Mouse (Mus musculus): ENCODE results near the gene Plekho2. TPM values are rescaled to one million over a fixed set of nuclear protein-coding genes. Genes with fewer than 3 reads are reported as not detected.

Gene Plekho2
- polyA plus RNA-seq, 1 experiment from 2014 or later, result 10.2 TPM

GRCm38 (mm10) chr9:65519807-65520504 is 59.9 kb downstream of the Plekho2 start, which contains the start of gene Ankdd1a:
Gene Ankdd1a (minus strand): TSS chr9:65520193.
- ATAC-seq (ENCODE audit: low FRiP score) (peak; percentile 67; the same call in 1 of the 2 replicates), DNase-seq (ENCODE audit: low spot score) (peak; percentile 61)
- H3K27ac ChIP-seq (ENCODE audit: low read depth, low read length), result no peak within 1 kb of the TSS
- H3K4me2 ChIP-seq (replicated peaks; ENCODE audit: low read depth, low read length), result peak within 1 kb of the TSS; percentile 53
- WGBS, result 12% methylated on average over 18 of the region's 25 CpGs
- H3K4me1 ChIP-seq (replicated peaks; ENCODE audit: control insufficient read depth, insufficient read depth, low read length), result no peaks in the 10 kb centered on the region
- no peaks in the 10 kb centered on the region for H3K36me3 ChIP-seq (ENCODE audit: control insufficient read depth, insufficient read depth, low read length)
- peak within 1 kb of the TSS; percentile 19 for H3K4me3 ChIP-seq (ENCODE audit: low read depth, low read length)
- H3K9me3 ChIP-seq (ENCODE audit: control insufficient read depth, low read length), result no peaks in the 10 kb centered on the region
- H3K9ac ChIP-seq (ENCODE audit: low read depth, low read length), result peak within 1 kb of the TSS; percentile 49; the same call in 1 of the 2 replicates
- no peaks in the 10 kb centered on the region for H3K27me3 ChIP-seq (ENCODE audit: control insufficient read depth, insufficient read depth, low read length)

GRCm38 (mm10) chr9:65514851-65515261 is 65.0 kb downstream of the Plekho2 start:
- no peak overlapping the region for H3K27ac ChIP-seq (ENCODE audit: low read depth, low read length)
- 60% methylated on average over 3 of the region's 3 CpGs for WGBS
- no peaks in the 10 kb centered on the region for H3K4me1 ChIP-seq (replicated peaks; ENCODE audit: control insufficient read depth, insufficient read depth, low read length)
- DNase-seq (ENCODE audit: low spot score), result no peak
- no peak for ATAC-seq (ENCODE audit: low FRiP score)
- H3K27me3 ChIP-seq (ENCODE audit: control insufficient read depth, insufficient read depth, low read length), result no peaks in the 10 kb centered on the region
- no peaks in the 10 kb centered on the region for H3K36me3 ChIP-seq (ENCODE audit: control insufficient read depth, insufficient read depth, low read length)
- H3K4me3 ChIP-seq (ENCODE audit: low read depth, low read length), result no peak overlapping the region
- no peaks in the 10 kb centered on the region for H3K9me3 ChIP-seq (ENCODE audit: control insufficient read depth, low read length)
- no peak overlapping the region for H3K4me2 ChIP-seq (replicated peaks; ENCODE audit: low read depth, low read length)
- no peak overlapping the region for H3K9ac ChIP-seq (ENCODE audit: low read depth, low read length)

- DNase-seq (ENCODE audit: low spot score) (no peak), ATAC-seq (ENCODE audit: low FRiP score) (no peak)
- no peak overlapping the region for H3K27ac ChIP-seq (ENCODE audit: low read depth, low read length)
- WGBS, result 76% methylated on average over 8 of the region's 8 CpGs
- no peak overlapping the region for H3K4me3 ChIP-seq (ENCODE audit: low read depth, low read length)
- no peak overlapping the region for H3K9ac ChIP-seq (ENCODE audit: low read depth, low read length)
- no peaks in the 10 kb centered on the region for H3K27me3 ChIP-seq (ENCODE audit: control insufficient read depth, insufficient read depth, low read length)
- no peak overlapping the region for H3K4me2 ChIP-seq (replicated peaks; ENCODE audit: low read depth, low read length)
- H3K36me3 ChIP-seq (ENCODE audit: control insufficient read depth, insufficient read depth, low read length), result no peaks in the 10 kb centered on the region
- no peaks in the 10 kb centered on the region for H3K4me1 ChIP-seq (replicated peaks; ENCODE audit: control insufficient read depth, insufficient read depth, low read length)
- H3K9me3 ChIP-seq (ENCODE audit: control insufficient read depth, low read length), result no peaks in the 10 kb centered on the region
These were observed 65.4 kb downstream of the Plekho2 start for GRCm38 (mm10) chr9:65514431-65514830.

- Histone ChIP-seq H3K4me3 (ENCODE audit: low read depth, low read length) (no peak overlapping the region), H3K4me2 (replicated peaks; ENCODE audit: low read depth, low read length) (no peak overlapping the region), H3K36me3 (ENCODE audit: control insufficient read depth, insufficient read depth, low read length) (no peaks in the 10 kb centered on the region), H3K27ac (ENCODE audit: low read depth, low read length) (no peak overlapping the region), H3K9me3 (ENCODE audit: control insufficient read depth, low read length) (no peaks in the 10 kb centered on the region), H3K27me3 (ENCODE audit: control insufficient read depth, insufficient read depth, low read length) (no peaks in the 10 kb centered on the region), H3K4me1 (replicated peaks; ENCODE audit: control insufficient read depth, insufficient read depth, low read length) (no peaks in the 10 kb centered on the region), H3K9ac (ENCODE audit: low read depth, low read length) (no peak overlapping the region)
- ATAC-seq (ENCODE audit: low FRiP score) (no peak), DNase-seq (ENCODE audit: low spot score) (no peak)
- WGBS, result 84% methylated on average over 3 of the region's 3 CpGs
These were observed 67.3 kb downstream of the Plekho2 start for GRCm38 (mm10) chr9:65512520-65512919.

- 80% methylated on average over 7 of the region's 7 CpGs for WGBS
- Histone ChIP-seq H3K4me3 (ENCODE audit: low read depth, low read length) (no peak overlapping the region), H3K27me3 (ENCODE audit: control insufficient read depth, insufficient read depth, low read length) (no peaks in the 10 kb centered on the region), H3K4me2 (replicated peaks; ENCODE audit: low read depth, low read length) (no peak overlapping the region), H3K9me3 (ENCODE audit: control insufficient read depth, low read length) (no peaks in the 10 kb centered on the region), H3K9ac (ENCODE audit: low read depth, low read length) (no peak overlapping the region), H3K4me1 (replicated peaks; ENCODE audit: control insufficient read depth, insufficient read depth, low read length) (no peaks in the 10 kb centered on the region), H3K27ac (ENCODE audit: low read depth, low read length) (no peak overlapping the region), H3K36me3 (ENCODE audit: control insufficient read depth, insufficient read depth, low read length) (no peaks in the 10 kb centered on the region)
- ATAC-seq (ENCODE audit: low FRiP score) (no peak), DNase-seq (ENCODE audit: low spot score) (no peak)
These were observed 71.4 kb downstream of the Plekho2 start for GRCm38 (mm10) chr9:65508449-65508848.

- Histone ChIP-seq H3K36me3 (ENCODE audit: control insufficient read depth, insufficient read depth, low read length) (no peaks in the 10 kb centered on the region), H3K4me1 (replicated peaks; ENCODE audit: control insufficient read depth, insufficient read depth, low read length) (no peaks in the 10 kb centered on the region), H3K4me3 (ENCODE audit: low read depth, low read length) (no peak overlapping the region), H3K9ac (ENCODE audit: low read depth, low read length) (no peak overlapping the region), H3K27ac (ENCODE audit: low read depth, low read length) (no peak overlapping the region), H3K9me3 (ENCODE audit: control insufficient read depth, low read length) (no peaks in the 10 kb centered on the region), H3K27me3 (ENCODE audit: control insufficient read depth, insufficient read depth, low read length) (no peaks in the 10 kb centered on the region), H3K4me2 (replicated peaks; ENCODE audit: low read depth, low read length) (no peak overlapping the region)
- WGBS, result 86% methylated on average over 21 of the region's 21 CpGs
- DNase-seq (ENCODE audit: low spot score), result no peak
- no peak for ATAC-seq (ENCODE audit: low FRiP score)
These were observed 76.9 kb downstream of the Plekho2 start for GRCm38 (mm10) chr9:65502721-65503505.

Other genes with a start within 250 kb of the Plekho2 start
- 13.0 and 13.5 TPM in 2 replicates for gene Pdcd7, start 233.9 kb downstream of the Plekho2 start, polyA plus RNA-seq (2014; fragmentation: Nextera tagmentation; extraction: Ambion mirVana)
- gene Ubap1l, start 219.0 kb downstream of the Plekho2 start, polyA plus RNA-seq (2014; fragmentation: Nextera tagmentation; extraction: Ambion mirVana), result 0.17 and 1.6 TPM in 2 replicates
- gene Kbtbd13, start 188.4 kb downstream of the Plekho2 start, polyA plus RNA-seq (2014; fragmentation: Nextera tagmentation; extraction: Ambion mirVana), result 0.54 TPM in 1 of 2 replicates, not detected in the other
- 6.0 and 6.9 TPM in 2 replicates for gene Rasl12, start 181.5 kb downstream of the Plekho2 start, polyA plus RNA-seq (2014; fragmentation: Nextera tagmentation; extraction: Ambion mirVana)
- not detected in 2 replicates for gene Slc51b, start 157.1 kb downstream of the Plekho2 start, polyA plus RNA-seq (2014; fragmentation: Nextera tagmentation; extraction: Ambion mirVana)
- 19.7 and 20.8 TPM in 2 replicates for gene Mtfmt, start 144.3 kb downstream of the Plekho2 start, polyA plus RNA-seq (2014; fragmentation: Nextera tagmentation; extraction: Ambion mirVana)
- 131 and 137 TPM in 2 replicates for gene Spg21, start 119.1 kb downstream of the Plekho2 start, polyA plus RNA-seq (2014; fragmentation: Nextera tagmentation; extraction: Ambion mirVana)
- 0.20 and 0.71 TPM in 2 replicates for gene Ankdd1a, start 59.8 kb downstream of the Plekho2 start, polyA plus RNA-seq (2014; fragmentation: Nextera tagmentation; extraction: Ambion mirVana)
- 9.9 and 12.5 TPM in 2 replicates for gene Pif1, start 7.1 kb upstream of the Plekho2 start, polyA plus RNA-seq (2014; fragmentation: Nextera tagmentation; extraction: Ambion mirVana)
- 19.5 and 23.7 TPM in 2 replicates for gene Rbpms2, start 49.6 kb upstream of the Plekho2 start, polyA plus RNA-seq (2014; fragmentation: Nextera tagmentation; extraction: Ambion mirVana)
- 204 and 224 TPM in 2 replicates for gene Oaz2, start 88.0 kb upstream of the Plekho2 start, polyA plus RNA-seq (2014; fragmentation: Nextera tagmentation; extraction: Ambion mirVana)
- 9.2 and 12.5 TPM in 2 replicates for gene Zfp609, start 247.5 kb upstream of the Plekho2 start, polyA plus RNA-seq (2014; fragmentation: Nextera tagmentation; extraction: Ambion mirVana)